Mouse (Mus musculus): ENCODE results near the gene Rhbdd3.

DNA sequence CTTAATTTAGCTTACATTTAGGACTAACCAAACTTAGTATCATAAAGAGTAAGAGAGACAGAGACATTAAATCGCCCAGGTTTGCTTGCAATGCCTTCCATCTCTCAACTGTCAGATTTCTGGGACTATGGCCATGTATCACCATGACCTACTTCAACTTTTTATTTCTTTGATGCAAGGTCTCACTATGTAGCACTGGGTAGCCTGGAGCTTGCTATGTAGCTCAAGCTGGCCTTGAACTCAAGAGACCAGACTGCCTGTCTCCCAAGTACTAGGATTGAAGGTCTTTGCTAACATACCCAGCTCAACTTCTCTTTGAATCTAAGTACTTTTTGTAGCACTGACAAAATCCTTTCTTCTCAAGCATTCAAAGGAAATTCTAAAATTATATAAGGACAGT, 9.6 kb upstream of the Rhbdd3 start:
- no peak for TF ChIP-seq CTCF (conservative IDR thresholded peaks at IDR 0.05; ENCODE audit: insufficient read depth, insufficient read length, low read depth, low read length)
- TF ChIP-seq POLR2A (IDR thresholded peaks at IDR 0.05; ENCODE audit: low read depth, low read length): no peak

Measured in kidney, adult 2 months (tissue).